Mouse (Mus musculus): ENCODE measurements around the gene S1pr1.

The S1pr1 gene

GRCm38 (mm10) chr3:115714671-115715651, at the start of gene S1pr1:
Gene S1pr1 (minus strand): TSS chr3:115715072.
- peak; percentile 14 to 37 for DNase-seq

- no peak for DNase-seq
These were observed 48.4 kb upstream of the S1pr1 start for GRCm38 (mm10) chr3:115763292-115763691.

- DNase-seq, result no peak
These were observed 48.0 kb upstream of the S1pr1 start for GRCm38 (mm10) chr3:115762841-115763240.

GRCm38 (mm10) chr3:115759659-115760058, 44.8 kb upstream of the S1pr1 start:
- DNase-seq, result no peak

- DNase-seq, result no peak
These were observed 43.6 kb upstream of the S1pr1 start for GRCm38 (mm10) chr3:115758455-115758912.

- no peak for DNase-seq
These were observed 39.6 kb upstream of the S1pr1 start for GRCm38 (mm10) chr3:115754466-115754865.

GRCm38 (mm10) chr3:115750369-115750768, 35.5 kb upstream of the S1pr1 start:
- DNase-seq, result no peak

- DNase-seq, result no peak
These were observed 33.6 kb upstream of the S1pr1 start for GRCm38 (mm10) chr3:115748289-115748989.

GRCm38 (mm10) chr3:115746511-115746910, 31.6 kb upstream of the S1pr1 start:
- DNase-seq, result no peak

- DNase-seq, result no peak
These were observed 30.2 kb upstream of the S1pr1 start for GRCm38 (mm10) chr3:115745088-115745487.

- DNase-seq, result no peak
These were observed 23.7 kb upstream of the S1pr1 start for GRCm38 (mm10) chr3:115738524-115738923.

GRCm38 (mm10) chr3:115737785-115738318, 23.0 kb upstream of the S1pr1 start:
- peak; percentile 12 to 14 for DNase-seq

GRCm38 (mm10) chr3:115735540-115735939, 20.7 kb upstream of the S1pr1 start:
- DNase-seq, result no peak

- no peak for DNase-seq
These were observed 20.0 kb upstream of the S1pr1 start for GRCm38 (mm10) chr3:115734841-115735240.

GRCm38 (mm10) chr3:115730336-115730735, 15.5 kb upstream of the S1pr1 start:
- no peak for DNase-seq

GRCm38 (mm10) chr3:115729187-115729586, 14.3 kb upstream of the S1pr1 start:
- DNase-seq, result no peak

- no peak for DNase-seq
These were observed 13.3 kb upstream of the S1pr1 start for GRCm38 (mm10) chr3:115728211-115728610.

GRCm38 (mm10) chr3:115718886-115719285, 4.0 kb upstream of the S1pr1 start:
- no peak for DNase-seq

- DNase-seq, result no peak
These were observed 1.1 kb upstream of the S1pr1 start for GRCm38 (mm10) chr3:115715900-115716515.

- DNase-seq, result no peak
These were observed 830 bp downstream of the S1pr1 start for GRCm38 (mm10) chr3:115714049-115714435.

- DNase-seq, result no peak
These were observed 1.3 kb downstream of the S1pr1 start for GRCm38 (mm10) chr3:115713417-115714048.

- DNase-seq, result peak; percentile 58 to 66
These were observed 2.1 kb downstream of the S1pr1 start for GRCm38 (mm10) chr3:115712808-115713200.
